Mouse (Mus musculus) fat pad, adult 2 months (tissue): ENCODE results near the gene Hnrnpul2.
"Not testable (repeated sequence)": the region's sequence is repeated elsewhere in the genome, so short reads cannot be mapped to it uniquely, and the experiment has no call there.

Source experiments
- DNase-seq: peaks from one replicate; pipeline ENCODE4 v3.0.0-alpha.2; 2011; ENCODE audit warnings: low read depth, low spot score; ENCODE audit errors: extremely low read depth

Hnrnpul2 gene

GRCm38 (mm10) chr19:8851639-8852038 lies 31.8 kb downstream of the Hnrnpul2 start:
- no peak for DNase-seq

GRCm38 (mm10) chr19:8852236-8852928 lies 32.6 kb downstream of the Hnrnpul2 start:
- no peak for DNase-seq

GRCm38 (mm10) chr19:8853117-8853516 lies 33.3 kb downstream of the Hnrnpul2 start:
- no peak for DNase-seq

GRCm38 (mm10) chr19:8857689-8858088 lies 37.9 kb downstream of the Hnrnpul2 start:
- no peak for DNase-seq

GRCm38 (mm10) chr19:8859018-8859417 lies 39.2 kb downstream of the Hnrnpul2 start:
- DNase-seq, result no peak

- DNase-seq, result no peak
Observed at GRCm38 (mm10) chr19:8864265-8864664, 44.5 kb downstream of the Hnrnpul2 start.

- not testable (repeated sequence) for DNase-seq
Observed at GRCm38 (mm10) chr19:8870381-8870780, 50.6 kb downstream of the Hnrnpul2 start.

- no peak for DNase-seq
Observed at GRCm38 (mm10) chr19:8870838-8871237, 51.0 kb downstream of the Hnrnpul2 start.

GRCm38 (mm10) chr19:8871267-8872186 lies 51.7 kb downstream of the Hnrnpul2 start, which contains the start of gene Ubxn1:
Gene Ubxn1 (plus strand): TSS chr19:8871496.
- peak; percentile 86 for DNase-seq

GRCm38 (mm10) chr19:8872266-8872840 lies 52.5 kb downstream of the Hnrnpul2 start:
- DNase-seq, result no peak

- no peak for DNase-seq
Observed at GRCm38 (mm10) chr19:8875031-8875430, 55.2 kb downstream of the Hnrnpul2 start.

- DNase-seq, result no peak
Observed at GRCm38 (mm10) chr19:8880311-8881033, 60.7 kb downstream of the Hnrnpul2 start, which contains the start of gene Uqcc3. Gene Uqcc3 (minus strand): TSS chr19:8880923.

- DNase-seq, result no peak
Observed at GRCm38 (mm10) chr19:8881034-8881392, 61.2 kb downstream of the Hnrnpul2 start.

- no peak for DNase-seq
Observed at GRCm38 (mm10) chr19:8883616-8884015, 63.8 kb downstream of the Hnrnpul2 start, which contains the start of the genes Lbhd1 and Gm49403. Gene Lbhd1 (plus strand): TSS chr19:8883732. Gene Gm49403 (plus strand): TSS chr19:8883930.
